Mouse (Mus musculus) hindbrain, embryonic 10.5 days (tissue): ENCODE results near the gene Ganc. TPM values are rescaled to one million over a fixed set of nuclear protein-coding genes. Genes with fewer than 3 reads are reported as not detected.

Experiments
- DNase-seq: peaks from one replicate; pipeline ENCODE4 v3.0.0-alpha.2; 2017; ENCODE audit warnings: low spot score
- H3K27ac ChIP-seq: fragments of 300-500 bp; sonication (generic); 2 replicates; pipeline ENCODE4 v1.5.1; 2016; ENCODE audit warnings: mild to moderate bottlenecking, moderate library complexity
- H3K27me3 ChIP-seq: fragments of 300-500 bp; sonication (generic); 2 replicates; pipeline ENCODE4 v1.6.1; 2016; ENCODE audit warnings: mild to moderate bottlenecking; ENCODE audit not compliant: poor library complexity, insufficient read depth, severe bottlenecking
- H3K36me3 ChIP-seq: fragments of 300-500 bp; sonication (generic); 2 replicates; pipeline ENCODE4 v1.6.1; 2016; ENCODE audit warnings: mild to moderate bottlenecking, moderate library complexity
- H3K4me1 ChIP-seq: fragments of 300-500 bp; sonication (generic); replicated peaks from 2 replicates; pipeline ENCODE4 v1.6.1; 2016; ENCODE audit warnings: mild to moderate bottlenecking
- H3K4me3 ChIP-seq: fragments of 300-500 bp; sonication (generic); 2 replicates; pipeline ENCODE4 v1.5.1; 2016; ENCODE audit warnings: mild to moderate bottlenecking, moderate library complexity
- H3K9me3 ChIP-seq: fragments of 300-500 bp; sonication (generic); 2 replicates; pipeline ENCODE4 v1.6.1; 2016; ENCODE audit warnings: mild to moderate bottlenecking, moderate library complexity
- WGBS: fragments of 180-500 bp; shearing (Covaris S2); methylation state at CpG from one replicate; pipeline ENCODE4 v1.1.7; 2016; 5-methylcytosine and 5-hydroxymethylcytosine counted together
- polyA plus RNA-seq: library from polyadenylated mRNA; unstranded; fragments of >200 nt; fragmentation: Nextera tagmentation; extraction: Ambion mirVana; gene quantifications from 2 replicates; pipeline ENCODE4 v1.2.1, GENCODE M21; 2016

Ganc gene
- polyA plus RNA-seq, 1 experiment from 2014 or later = 8.2 TPM

DNA sequence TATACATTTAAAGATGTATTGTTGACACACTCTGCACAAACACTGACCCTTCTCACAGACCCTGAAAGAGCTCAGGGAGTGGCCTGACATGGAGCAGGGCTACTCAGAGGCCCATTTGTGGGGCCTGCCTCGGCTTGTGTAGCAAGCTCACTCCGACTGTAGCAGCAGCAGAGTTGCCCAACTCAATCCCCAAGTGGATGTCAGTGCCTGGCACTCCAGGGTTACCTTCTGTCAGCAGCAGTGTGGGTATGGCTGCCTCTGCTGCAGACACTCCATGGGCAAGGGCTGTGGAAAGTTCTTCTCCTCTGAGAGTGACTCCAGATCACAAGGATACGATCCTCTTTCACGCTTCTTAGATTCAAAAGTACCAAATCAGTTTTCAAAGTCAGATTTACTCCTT lies 56.5 kb downstream of the Ganc start:
- no peak for DNase-seq
- Histone ChIP-seq H3K4me3 (no peak overlapping the region), H3K9me3 (no peaks in the 10 kb centered on the region), H3K36me3 (no peaks in the 10 kb centered on the region), H3K27me3 (no peaks in the 10 kb centered on the region), H3K4me1 (no peaks in the 10 kb centered on the region), H3K27ac (no peak overlapping the region)
- 91% methylated on average over 4 of the region's 4 CpGs for WGBS

DNA sequence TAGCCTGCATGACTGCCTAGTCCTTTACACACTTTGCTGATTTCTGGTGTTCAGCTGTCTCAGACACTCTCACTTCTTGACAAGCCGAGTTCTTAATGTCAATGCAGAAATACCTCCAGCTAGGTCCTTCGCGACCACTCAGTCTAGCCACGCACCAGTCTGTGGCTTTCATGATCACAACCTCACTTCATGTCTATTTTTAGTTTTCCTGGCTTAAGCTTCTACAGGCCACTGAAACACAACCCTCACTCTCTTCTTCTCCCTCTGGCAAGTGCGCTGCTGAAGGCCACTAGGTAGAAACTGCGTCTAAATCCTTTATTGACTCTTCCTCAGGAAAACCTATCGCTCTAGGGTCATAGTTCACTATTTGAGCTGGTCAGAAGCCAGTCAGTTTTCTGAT lies 59.6 kb downstream of the Ganc start:
- no peaks in the 10 kb centered on the region for H3K36me3 ChIP-seq
- H3K9me3 ChIP-seq = no peaks in the 10 kb centered on the region
- H3K4me3 ChIP-seq = no peak overlapping the region
- WGBS = 95% methylated on average over 7 of the region's 7 CpGs
- no peak for DNase-seq
- H3K4me1 ChIP-seq = no peaks in the 10 kb centered on the region
- no peak overlapping the region for H3K27ac ChIP-seq
- no peaks in the 10 kb centered on the region for H3K27me3 ChIP-seq

DNA sequence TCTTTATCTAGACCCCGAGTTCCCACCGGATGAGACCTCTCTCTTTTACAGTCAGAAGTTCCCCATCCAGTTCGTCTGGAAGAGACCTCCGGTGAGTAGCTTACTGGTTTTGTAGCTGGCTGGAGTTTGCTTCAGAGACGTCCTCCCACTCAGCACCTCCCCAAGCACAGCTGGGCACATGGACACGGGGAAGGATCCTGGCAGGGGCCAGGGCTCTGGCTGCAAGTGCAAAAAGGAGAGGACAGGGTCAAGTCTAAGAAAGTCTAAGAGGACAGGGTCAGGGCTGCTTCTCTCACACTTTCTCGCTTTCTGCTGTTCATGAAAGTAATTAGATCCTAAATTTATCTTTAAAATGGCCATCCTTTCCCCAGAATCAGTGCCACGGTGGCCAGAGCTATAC lies 60.4 kb downstream of the Ganc start:
- 76% methylated on average over 8 of the region's 8 CpGs for WGBS
- no peak for DNase-seq
- Histone ChIP-seq H3K27ac (no peak overlapping the region), H3K27me3 (no peaks in the 10 kb centered on the region), H3K4me1 (no peaks in the 10 kb centered on the region), H3K36me3 (no peaks in the 10 kb centered on the region), H3K9me3 (no peaks in the 10 kb centered on the region), H3K4me3 (no peak overlapping the region)

DNA sequence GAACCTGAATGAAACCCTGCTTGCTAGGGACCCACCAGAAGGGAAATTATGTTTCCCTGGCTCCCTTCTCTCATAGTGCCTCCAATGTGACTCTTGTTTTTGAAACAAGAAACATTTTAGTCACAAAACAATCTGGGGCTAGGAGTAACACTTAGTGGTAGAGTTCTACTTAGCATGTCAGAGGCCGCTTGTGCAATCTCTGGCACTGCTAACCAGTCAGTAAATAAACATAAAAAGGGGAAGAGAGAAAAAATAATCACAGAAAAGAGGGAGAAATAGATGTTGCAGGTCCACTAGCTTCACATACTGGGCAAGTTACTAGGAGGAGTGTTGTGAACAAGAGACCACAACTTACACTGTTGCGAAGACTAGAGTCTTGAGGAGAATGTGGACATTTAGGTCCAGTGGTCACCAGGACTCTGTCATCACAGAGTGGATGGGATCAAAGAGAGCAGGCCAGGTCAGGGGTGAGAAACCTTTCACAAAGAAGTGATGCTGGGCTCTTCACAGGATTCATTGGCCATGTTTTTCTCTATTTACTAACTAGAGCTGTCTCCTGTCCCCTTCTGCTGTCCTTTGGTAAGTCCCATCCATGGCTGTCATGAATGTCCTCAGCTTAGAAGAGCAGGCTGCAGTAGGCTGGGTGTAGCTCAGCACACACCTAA lies 61.2 kb downstream of the Ganc start:
- 92% methylated on average over 2 of the region's 2 CpGs for WGBS
- H3K27me3 ChIP-seq = no peaks in the 10 kb centered on the region
- no peaks in the 10 kb centered on the region for H3K36me3 ChIP-seq
- no peak overlapping the region for H3K4me3 ChIP-seq
- no peak for DNase-seq
- no peaks in the 10 kb centered on the region for H3K9me3 ChIP-seq
- H3K27ac ChIP-seq = no peak overlapping the region
- no peaks in the 10 kb centered on the region for H3K4me1 ChIP-seq

DNA sequence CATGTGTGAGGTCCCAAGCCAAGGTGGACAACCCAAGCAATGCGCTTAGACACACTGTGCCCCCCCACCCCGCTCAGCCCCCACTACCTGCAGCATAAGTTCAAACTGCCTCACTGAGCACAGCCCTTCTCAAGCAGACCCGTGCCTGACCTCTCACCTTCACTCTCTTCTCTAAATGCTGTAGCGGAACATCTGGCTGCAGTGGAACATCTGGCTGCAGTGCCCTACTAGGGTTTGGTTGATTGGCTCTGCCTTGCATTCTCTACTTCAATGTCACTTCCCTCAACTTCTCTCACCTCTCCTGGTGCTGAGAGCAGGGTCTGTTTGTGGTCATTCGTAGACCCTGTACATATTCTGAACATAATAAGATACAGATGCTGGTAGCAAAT lies 61.7 kb downstream of the Ganc start:
- no peaks in the 10 kb centered on the region for H3K9me3 ChIP-seq
- no peak for DNase-seq
- H3K4me1 ChIP-seq = no peaks in the 10 kb centered on the region
- H3K27ac ChIP-seq = no peak overlapping the region
- H3K4me3 ChIP-seq = no peak overlapping the region
- 86% methylated on average over 5 of the region's 5 CpGs for WGBS
- no peaks in the 10 kb centered on the region for H3K27me3 ChIP-seq
- no peaks in the 10 kb centered on the region for H3K36me3 ChIP-seq

DNA sequence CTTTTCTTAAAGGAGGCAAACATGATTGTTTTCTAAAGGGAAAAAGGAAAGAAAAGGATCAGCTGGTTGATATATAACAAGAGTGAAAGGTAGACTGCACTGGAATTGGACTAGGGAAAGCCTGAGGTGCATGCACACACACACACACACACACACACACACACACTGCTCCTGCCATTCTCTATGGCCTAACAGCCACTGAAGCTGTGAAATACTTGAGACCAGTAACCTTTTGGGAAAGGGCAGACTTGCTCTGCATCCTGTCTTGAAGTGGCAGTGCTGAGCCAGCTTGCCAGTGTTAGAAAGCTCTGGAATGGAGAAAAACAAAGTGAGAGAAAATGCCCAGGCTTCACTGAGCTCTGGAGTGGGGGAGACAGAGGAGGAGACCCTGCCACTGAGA lies 64.3 kb downstream of the Ganc start:
- no peaks in the 10 kb centered on the region for H3K4me1 ChIP-seq
- H3K27ac ChIP-seq = no peak overlapping the region
- no peaks in the 10 kb centered on the region for H3K36me3 ChIP-seq
- no peak for DNase-seq
- no peak overlapping the region for H3K4me3 ChIP-seq
- no peaks in the 10 kb centered on the region; the same call in 1 of the 2 replicates for H3K9me3 ChIP-seq
- no peaks in the 10 kb centered on the region for H3K27me3 ChIP-seq

DNA sequence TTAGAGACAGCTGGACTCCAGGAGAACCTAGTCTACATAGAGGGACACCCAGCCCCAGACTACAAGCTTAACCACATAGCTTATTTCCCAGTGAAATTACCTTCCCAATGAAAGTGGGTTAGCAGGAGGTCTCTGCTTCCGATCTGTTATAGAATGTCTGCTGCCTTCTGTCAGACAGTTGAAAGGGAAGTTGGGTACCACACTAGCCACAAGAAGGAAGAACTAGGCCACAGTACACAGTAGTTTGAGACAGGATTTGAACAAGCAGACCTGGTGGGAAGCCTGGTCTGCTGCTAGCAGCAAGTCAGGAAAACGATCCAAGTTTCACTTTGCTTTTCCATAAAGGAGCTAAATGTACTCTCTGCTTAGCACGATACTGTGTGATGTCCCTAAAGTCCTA lies 65.5 kb downstream of the Ganc start:
- Histone ChIP-seq H3K4me3 (no peak overlapping the region), H3K4me1 (no peaks in the 10 kb centered on the region), H3K27me3 (no peaks in the 10 kb centered on the region), H3K36me3 (no peaks in the 10 kb centered on the region), H3K27ac (no peak overlapping the region), H3K9me3 (no peaks in the 10 kb centered on the region; the same call in 1 of the 2 replicates)
- WGBS = 91% methylated on average over 3 of the region's 3 CpGs
- DNase-seq = no peak

DNA sequence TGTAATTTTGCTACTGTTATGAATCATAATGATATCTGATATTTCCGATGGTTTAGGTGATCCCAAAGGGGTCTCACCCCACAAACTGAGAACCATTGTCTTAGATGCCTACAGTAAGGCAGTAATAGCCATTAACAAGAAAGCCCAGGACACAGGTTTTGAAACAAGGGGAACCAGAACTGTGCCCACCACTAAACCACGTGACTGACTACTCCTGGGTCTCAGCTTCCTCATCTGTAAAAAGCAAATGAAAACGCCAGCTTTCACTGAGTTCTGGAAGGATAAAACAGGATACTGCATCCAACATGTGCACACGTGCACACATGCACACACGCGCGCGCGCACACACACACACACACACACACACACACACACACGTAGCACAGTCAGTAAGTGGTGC lies 66.0 kb downstream of the Ganc start:
- H3K9me3 ChIP-seq = no peaks in the 10 kb centered on the region; the same call in 1 of the 2 replicates
- H3K4me3 ChIP-seq = no peak overlapping the region
- WGBS = 91% methylated on average over 10 of the region's 10 CpGs
- H3K27ac ChIP-seq = no peak overlapping the region
- no peaks in the 10 kb centered on the region for H3K36me3 ChIP-seq
- no peaks in the 10 kb centered on the region for H3K27me3 ChIP-seq
- no peaks in the 10 kb centered on the region for H3K4me1 ChIP-seq
- DNase-seq = no peak

DNA sequence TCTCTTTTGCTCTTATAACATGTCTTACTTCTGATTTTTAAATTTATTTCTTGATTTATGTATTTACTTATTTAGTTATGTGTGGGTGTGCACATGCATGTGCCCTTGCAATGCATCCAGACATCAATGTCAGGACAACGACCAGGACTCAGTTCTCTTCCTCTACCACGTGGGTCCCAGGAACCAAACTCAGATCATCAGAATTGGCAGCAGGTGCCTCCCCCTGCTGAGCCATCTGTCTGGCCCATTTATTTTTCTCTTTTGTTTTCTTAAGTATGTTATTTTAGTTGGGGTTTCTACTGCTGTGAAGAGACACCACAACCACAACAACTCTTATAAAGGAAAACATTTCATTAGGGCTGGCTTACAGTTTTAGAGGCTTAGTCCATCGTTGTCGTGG lies 67.2 kb downstream of the Ganc start:
- no peak for DNase-seq
- no peaks in the 10 kb centered on the region; the same call in 1 of the 2 replicates for H3K9me3 ChIP-seq
- no peak overlapping the region for H3K4me3 ChIP-seq
- H3K27me3 ChIP-seq = no peaks in the 10 kb centered on the region
- peaks cover under 1% of the 10 kb centered on the region; the same call in 1 of the 2 replicates for H3K4me1 ChIP-seq
- H3K36me3 ChIP-seq = no peaks in the 10 kb centered on the region
- WGBS = 74% methylated on average over 4 of the region's 4 CpGs
- H3K27ac ChIP-seq = no peak overlapping the region

DNA sequence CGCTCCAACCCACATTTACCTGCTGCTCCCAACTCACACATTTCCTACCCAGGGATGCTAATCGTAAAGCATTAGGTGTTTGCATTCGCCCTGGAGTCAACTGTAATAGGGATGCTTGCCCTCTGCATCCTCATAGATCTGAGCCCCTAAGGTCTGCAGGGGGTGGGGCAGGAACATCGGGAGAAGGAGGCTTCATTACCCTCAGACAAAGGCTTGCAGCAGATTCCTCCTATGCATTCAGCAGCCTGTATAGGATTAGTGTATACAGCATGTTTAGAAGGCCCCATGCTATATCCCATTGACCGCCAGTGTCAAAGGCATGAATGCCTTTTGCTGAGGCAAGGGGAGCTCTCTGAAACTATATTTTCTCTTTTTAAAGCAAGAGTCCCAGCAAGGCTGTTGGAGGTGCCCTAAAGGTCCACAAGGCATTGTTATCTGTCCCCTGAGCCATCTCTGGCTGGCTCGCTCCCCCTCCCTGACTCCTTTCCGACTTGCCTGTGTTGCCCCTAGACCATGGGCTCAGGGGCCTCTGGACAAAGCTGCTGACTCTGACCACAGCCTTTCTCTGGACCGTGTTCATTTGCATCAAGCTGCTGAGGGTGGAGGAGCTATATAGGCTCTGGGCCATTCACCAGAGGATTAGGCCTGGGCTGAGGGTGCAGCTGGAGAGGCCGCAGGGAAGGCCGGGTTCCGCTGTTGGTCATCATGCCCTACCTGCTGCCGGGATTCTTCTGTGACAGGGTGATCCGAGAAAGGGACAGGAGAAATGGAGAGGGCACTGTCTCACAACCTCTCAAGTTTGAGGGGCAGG lies 72.8 kb downstream of the Ganc start:
- Histone ChIP-seq H3K27ac (peak overlapping the region; percentile 36; the same call in 1 of the 2 replicates), H3K9me3 (no peaks in the 10 kb centered on the region; the same call in 1 of the 2 replicates), H3K4me3 (no peak overlapping the region), H3K4me1 (peaks cover 14% of the 10 kb centered on the region; the same call in 1 of the 2 replicates), H3K36me3 (no peaks in the 10 kb centered on the region), H3K27me3 (no peaks in the 10 kb centered on the region)
- no peak for DNase-seq
- 72% methylated on average over 13 of the region's 13 CpGs for WGBS

DNA sequence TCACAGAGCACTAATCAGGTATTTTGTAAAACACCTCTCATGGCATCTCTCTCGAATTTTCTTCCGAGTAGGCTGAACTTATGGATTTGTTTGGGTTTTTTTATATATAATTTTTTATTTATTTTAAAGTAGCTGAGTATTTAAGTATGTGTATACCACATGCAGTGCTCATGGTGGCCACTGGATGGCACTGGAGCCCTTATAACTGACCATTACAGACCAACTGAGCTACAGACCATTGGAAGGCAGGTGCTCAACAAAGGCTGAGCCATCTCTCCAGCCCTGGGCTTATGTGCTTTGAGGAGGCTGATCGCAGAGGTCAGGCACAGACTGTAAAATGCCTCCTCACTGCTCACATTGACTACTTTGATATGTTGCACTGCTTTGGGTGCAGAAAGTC lies 74.9 kb downstream of the Ganc start:
- Histone ChIP-seq H3K4me1 (peaks cover 14% of the 10 kb centered on the region; the same call in 1 of the 2 replicates), H3K36me3 (no peaks in the 10 kb centered on the region), H3K4me3 (no peak overlapping the region), H3K27me3 (no peaks in the 10 kb centered on the region; the same call in 1 of the 2 replicates), H3K27ac (no peak overlapping the region), H3K9me3 (no peaks in the 10 kb centered on the region)
- WGBS = 62% methylated on average over 3 of the region's 3 CpGs
- DNase-seq = peak; percentile 62

DNA sequence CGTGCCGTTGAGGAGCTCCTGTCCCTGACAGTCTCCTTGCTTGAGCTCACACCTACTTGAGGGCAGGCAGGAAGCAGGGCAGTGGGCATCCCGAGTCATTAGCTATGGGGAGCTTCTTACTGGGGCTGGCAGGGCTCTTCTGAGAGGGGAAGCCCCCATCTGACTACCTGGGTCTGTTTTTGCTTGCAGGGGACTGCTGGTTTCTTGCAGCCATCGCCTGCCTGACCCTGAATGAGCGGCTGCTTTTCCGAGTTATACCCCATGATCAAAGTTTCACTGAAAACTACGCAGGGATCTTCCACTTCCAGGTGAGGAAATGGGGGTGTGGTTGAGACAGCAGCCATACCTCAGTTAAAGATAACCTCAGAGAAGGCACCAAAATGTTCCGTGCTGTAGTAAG lies 78.2 kb downstream of the Ganc start:
- no peak for DNase-seq
- WGBS = 82% methylated on average over 8 of the region's 8 CpGs
- no peak overlapping the region for H3K4me3 ChIP-seq
- H3K4me1 ChIP-seq = peaks cover 3% of the 10 kb centered on the region; the same call in 1 of the 2 replicates
- H3K27ac ChIP-seq = no peak overlapping the region
- no peaks in the 10 kb centered on the region; the same call in 1 of the 2 replicates for H3K27me3 ChIP-seq
- no peaks in the 10 kb centered on the region for H3K9me3 ChIP-seq
- H3K36me3 ChIP-seq = no peaks in the 10 kb centered on the region
